Mouse (Mus musculus): ENCODE results near the gene Tmem260. TPM values are rescaled to one million over a fixed set of nuclear protein-coding genes. Genes with fewer than 3 reads are reported as not detected.

Gene Tmem260
- 5.5 TPM for polyA plus RNA-seq (2014; fragmentation: Illumina TruSeq; extraction: RNeasy Lipid Tissue Mini Kit (QIAGEN cat#74804); ENCODE audit: insufficient read depth, low read depth, low replicate concordance)

GRCm38 (mm10) chr14:48445984-48446683 is at the start of gene Tmem260:
Gene Tmem260 (plus strand): TSS chr14:48446124.

Other genes with a start within 250 kb of the Tmem260 start
- not detected for gene Otx2, start 227.7 kb downstream of the Tmem260 start, polyA plus RNA-seq (2014; fragmentation: Illumina TruSeq; extraction: RNeasy Lipid Tissue Mini Kit (QIAGEN cat#74804); ENCODE audit: insufficient read depth, low read depth, low replicate concordance)